Mouse (Mus musculus) lung, adult 2 months (tissue): ENCODE results near the gene Trim62. TPM values are rescaled to one million over a fixed set of nuclear protein-coding genes. Genes with fewer than 3 reads are reported as not detected.

Experiments
- DNase-seq: peaks from one replicate; pipeline ENCODE4 v3.0.0; 2022
- H3K4me1 ChIP-seq: fragments of 200-500 bp; 2 replicates; pipeline ENCODE4 v1.6.1; 2011; ENCODE audit warnings: low read length; ENCODE audit not compliant: control insufficient read depth, insufficient read depth
- H3K4me3 ChIP-seq: fragments of 200-500 bp; replicated peaks from 2 replicates; pipeline ENCODE3; 2011; ENCODE audit warnings: low read depth, mild to moderate bottlenecking, control low read depth, low read length; ENCODE audit errors: extremely low read depth
- CTCF ChIP-seq: fragments of 200-500 bp; IDR thresholded peaks from 2 replicates; pipeline ENCODE4 v1.5.1; 2011; ENCODE audit warnings: mild to moderate bottlenecking, low read length, control low read depth; ENCODE audit not compliant: insufficient read depth
- POLR2A ChIP-seq: fragments of 200-500 bp; IDR thresholded peaks from 2 replicates; pipeline ENCODE4 v1.6.1; 2011; ENCODE audit warnings: low read depth, mild to moderate bottlenecking, control low read depth, low read length, borderline replicate concordance; ENCODE audit errors: extremely low read depth
- WGBS: fragments of 180-500 bp; shearing (Covaris S2); methylation state at CpG from one replicate; pipeline ENCODE4 v1.1.7; 2018; 5-methylcytosine and 5-hydroxymethylcytosine counted together
- polyA plus RNA-seq: library from polyadenylated mRNA; depleted of rRNA; stranded (reverse); fragments of >200 nt; gene quantifications from 2 replicates; pipeline ENCODE4 v1.2.3, GENCODE M21; 2012

Trim62 gene
- polyA plus RNA-seq, 1 experiment = 18.6 TPM

- WGBS = 64% methylated on average over 6 of the region's 6 CpGs
- no peak for DNase-seq
- peaks cover 23% of the 10 kb centered on the region for H3K4me1 ChIP-seq
- no peak for TF ChIP-seq POLR2A
- TF ChIP-seq CTCF = no peak
- H3K4me3 ChIP-seq = no peak overlapping the region
Measured at GRCm38 (mm10) chr4:128891746-128892145, 8.4 kb downstream of the Trim62 start.

GRCm38 (mm10) chr4:128892188-128892587 lies 8.8 kb downstream of the Trim62 start:
- WGBS = 81% methylated on average over 6 of the region's 6 CpGs
- no peak for TF ChIP-seq CTCF
- no peak for TF ChIP-seq POLR2A
- Histone ChIP-seq H3K4me1 (peaks cover 23% of the 10 kb centered on the region), H3K4me3 (no peak overlapping the region)
- no peak for DNase-seq

GRCm38 (mm10) chr4:128894112-128894511 lies 10.7 kb downstream of the Trim62 start:
- WGBS = 85% methylated on average over 11 of the region's 12 CpGs
- no peak overlapping the region for H3K4me3 ChIP-seq

GRCm38 (mm10) chr4:128895841-128896240 lies 12.5 kb downstream of the Trim62 start:
- Histone ChIP-seq H3K4me1 (peaks cover 28% of the 10 kb centered on the region), H3K4me3 (no peak overlapping the region)
- WGBS = 93% methylated on average over 4 of the region's 4 CpGs
- TF ChIP-seq POLR2A (no peak), CTCF (no peak)
- no peak for DNase-seq

More at GRCm38 (mm10) chr4:128894112-128894511, 10.7 kb downstream of the Trim62 start:
- H3K4me1 ChIP-seq = peaks cover 35% of the 10 kb centered on the region
- DNase-seq = no peak
- no peak for TF ChIP-seq CTCF
- TF ChIP-seq POLR2A = no peak

GRCm38 (mm10) chr4:128896667-128897066 lies 13.3 kb downstream of the Trim62 start:
- 90% methylated on average over 10 of the region's 10 CpGs for WGBS
- Histone ChIP-seq H3K4me1 (peaks cover 22% of the 10 kb centered on the region), H3K4me3 (no peak overlapping the region)
- no peak for DNase-seq
- TF ChIP-seq CTCF = no peak
- no peak for TF ChIP-seq POLR2A

- 26% methylated on average over 7 of the region's 7 CpGs for WGBS
- TF ChIP-seq CTCF (no peak), POLR2A (no peak)
- no peak for DNase-seq
- no peak overlapping the region for H3K4me3 ChIP-seq
- H3K4me1 ChIP-seq = peaks cover 18% of the 10 kb centered on the region
Measured at GRCm38 (mm10) chr4:128897911-128898421, 14.6 kb downstream of the Trim62 start.

- 13% methylated on average over 6 of the region's 6 CpGs for WGBS
- Histone ChIP-seq H3K4me3 (no peak overlapping the region), H3K4me1 (peaks cover 18% of the 10 kb centered on the region)
- TF ChIP-seq POLR2A (no peak), CTCF (no peak)
- peak; percentile 54 for DNase-seq
Measured at GRCm38 (mm10) chr4:128899332-128899731, 16.0 kb downstream of the Trim62 start.

- no peak for DNase-seq
- TF ChIP-seq POLR2A (no peak), CTCF (no peak)
- no peak overlapping the region for H3K4me3 ChIP-seq
- H3K4me1 ChIP-seq = peaks cover 18% of the 10 kb centered on the region
- whole genome bisulfite sequencing = 88% methylated on average over 14 of the region's 14 CpGs
Measured at GRCm38 (mm10) chr4:128900484-128900883, 17.1 kb downstream of the Trim62 start.

GRCm38 (mm10) chr4:128902390-128902789 lies 19.0 kb downstream of the Trim62 start:
- H3K4me1 ChIP-seq = peaks cover 18% of the 10 kb centered on the region

GRCm38 (mm10) chr4:128904035-128904800 lies 20.8 kb downstream of the Trim62 start:
- Histone ChIP-seq H3K4me1 (peaks cover 5% of the 10 kb centered on the region), H3K4me3 (no peak overlapping the region)
- TF ChIP-seq POLR2A (no peak), CTCF (no peak)
- DNase-seq = no peak
- 71% methylated on average over 8 of the region's 8 CpGs for WGBS

More at GRCm38 (mm10) chr4:128902390-128902789, 19.0 kb downstream of the Trim62 start:
- WGBS = 89% methylated on average over 8 of the region's 8 CpGs
- H3K4me3 ChIP-seq = no peak overlapping the region
- DNase-seq = no peak
- no peak for TF ChIP-seq POLR2A
- TF ChIP-seq CTCF = no peak

GRCm38 (mm10) chr4:128905251-128905650 lies 21.9 kb downstream of the Trim62 start:
- no peak for DNase-seq
- Histone ChIP-seq H3K4me1 (no peaks in the 10 kb centered on the region), H3K4me3 (no peak overlapping the region)
- no peak for TF ChIP-seq CTCF
- TF ChIP-seq POLR2A = no peak
- WGBS = 71% methylated on average over 8 of the region's 8 CpGs
